27 mouse cellular contexts compared by ENCODE assay signal in the genomic region with DNA sequence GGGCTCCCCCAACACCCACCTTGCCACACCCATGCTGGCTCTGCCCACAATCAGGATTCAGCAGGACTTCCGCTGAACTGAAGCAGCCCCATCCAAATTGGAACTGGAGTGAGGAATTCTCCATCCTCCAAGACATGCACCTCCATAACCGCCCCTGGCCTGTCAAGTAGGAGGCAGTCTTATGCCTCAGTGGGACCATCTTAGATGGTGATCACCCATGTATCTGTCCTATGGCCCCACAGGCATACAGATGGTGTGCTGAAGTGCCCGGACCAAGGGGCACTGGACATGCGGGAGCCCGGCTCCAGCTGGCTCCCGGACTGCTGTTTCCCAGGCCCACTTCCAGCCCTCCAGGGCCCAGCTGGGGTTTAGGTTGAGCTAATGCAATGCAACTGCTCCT. TPM values are rescaled to one million over a fixed set of nuclear protein-coding genes. Genes with fewer than 3 reads are reported as not detected.
DNase-seq lines count a peak whose midpoint lies in the region; ATAC-seq lines count a peak whose summit lies in the region.
"Had no signal": no experiment of that assay in that cellular context is flagged by ENCODE, and none has a peak within 500 bp of the region (broad histone marks: within the 10 kb centered on the region; RNA-seq: fewer than 3 reads in every experiment).

No protein-coding gene starts in this region.

- H3K27ac ChIP-seq in hindbrain, embryonic 13.5 days, result 0 out of 2 replicates have a peak overlapping the region, but pooled peaks have one; percentile 20
- no peak overlapping the region for H3K27ac ChIP-seq in hindbrain, embryonic 10.5 days
- no peak overlapping the region for H3K27ac ChIP-seq in midbrain, embryonic 13.5 days
- no peak overlapping the region for H3K27ac ChIP-seq in midbrain, embryonic 10.5 days (replicated peaks)
- no peak overlapping the region for H3K27ac ChIP-seq in forebrain, embryonic 11.5 days (ENCODE audit: low read depth, low read length)
- H3K27ac ChIP-seq: embryonic facial prominence, embryonic 12.5 days; embryonic facial prominence, embryonic 15.5 days; forebrain, embryonic 12.5 days; forebrain, embryonic 15.5 days; heart, adult 2 months; heart, embryonic 10.5 days; heart, embryonic 13.5 days had no signal

- H3K27me3 ChIP-seq in hindbrain, embryonic 13.5 days, result peaks cover 66% of the 10 kb centered on the region
- H3K27me3 ChIP-seq in hindbrain, embryonic 10.5 days (ENCODE audit: insufficient read depth, poor library complexity, severe bottlenecking), result peaks cover 61% of the 10 kb centered on the region
- no peaks in the 10 kb centered on the region for H3K27me3 ChIP-seq in midbrain, embryonic 13.5 days
- peaks cover 4% of the 10 kb centered on the region; the same call in 1 of the 2 replicates for H3K27me3 ChIP-seq in midbrain, embryonic 10.5 days (ENCODE audit: low read depth, poor library complexity, severe bottlenecking)
- H3K27me3 ChIP-seq in forebrain, embryonic 11.5 days (ENCODE audit: control insufficient read depth, insufficient read depth, low read length), result no peaks in the 10 kb centered on the region
- H3K27me3 ChIP-seq: embryonic facial prominence, embryonic 12.5 days; embryonic facial prominence, embryonic 15.5 days; forebrain, embryonic 12.5 days; forebrain, embryonic 15.5 days; heart, embryonic 13.5 days had no signal

- no peak overlapping the region for H3K9ac ChIP-seq in hindbrain, embryonic 13.5 days
- H3K9ac ChIP-seq in midbrain, embryonic 13.5 days (replicated peaks), result no peak overlapping the region
- H3K9ac ChIP-seq in forebrain, embryonic 11.5 days (ENCODE audit: low read length), result no peak overlapping the region
- H3K9ac ChIP-seq: embryonic facial prominence, embryonic 12.5 days; embryonic facial prominence, embryonic 15.5 days; forebrain, embryonic 12.5 days; forebrain, embryonic 15.5 days; heart, embryonic 13.5 days had no signal

- no peak overlapping the region for H3K4me3 ChIP-seq in hindbrain, embryonic 13.5 days
- no peak overlapping the region for H3K4me3 ChIP-seq in hindbrain, embryonic 10.5 days
- no peak overlapping the region for H3K4me3 ChIP-seq in midbrain, embryonic 13.5 days (replicated peaks)
- H3K4me3 ChIP-seq in midbrain, embryonic 10.5 days, result no peak overlapping the region
- no peak overlapping the region for H3K4me3 ChIP-seq in forebrain, embryonic 11.5 days (ENCODE audit: low read depth, low read length)
- H3K4me3 ChIP-seq: embryonic facial prominence, embryonic 12.5 days; embryonic facial prominence, embryonic 15.5 days; forebrain, embryonic 12.5 days; forebrain, embryonic 15.5 days; heart, adult 2 months; heart, embryonic 10.5 days; heart, embryonic 13.5 days had no signal

- H3K4me1 ChIP-seq in hindbrain, embryonic 13.5 days (replicated peaks), result peaks cover 18% of the 10 kb centered on the region
- 0 out of 2 replicates have a peak, but pooled peaks cover 3% of the 10 kb centered on the region for H3K4me1 ChIP-seq in hindbrain, embryonic 10.5 days (replicated peaks)
- peaks cover 5% of the 10 kb centered on the region; the same call in 1 of the 2 replicates for H3K4me1 ChIP-seq in midbrain, embryonic 13.5 days (replicated peaks)
- no peaks in the 10 kb centered on the region for H3K4me1 ChIP-seq in midbrain, embryonic 10.5 days
- no peaks in the 10 kb centered on the region for H3K4me1 ChIP-seq in forebrain, embryonic 11.5 days (replicated peaks; ENCODE audit: control insufficient read depth, insufficient read depth, low read length)
- H3K4me1 ChIP-seq: embryonic facial prominence, embryonic 12.5 days; embryonic facial prominence, embryonic 15.5 days; forebrain, embryonic 12.5 days; forebrain, embryonic 15.5 days; heart, embryonic 13.5 days had no signal

- H3K4me2 ChIP-seq in hindbrain, embryonic 13.5 days, result no peak overlapping the region
- no peak overlapping the region for H3K4me2 ChIP-seq in midbrain, embryonic 13.5 days (replicated peaks)
- no peak overlapping the region for H3K4me2 ChIP-seq in forebrain, embryonic 11.5 days (ENCODE audit: low read depth, low read length, severe bottlenecking)
- H3K4me2 ChIP-seq: embryonic facial prominence, embryonic 12.5 days; embryonic facial prominence, embryonic 15.5 days; forebrain, embryonic 12.5 days; forebrain, embryonic 15.5 days; heart, embryonic 13.5 days had no signal

- H3K36me3 ChIP-seq in hindbrain, embryonic 13.5 days, result peaks cover 28% of the 10 kb centered on the region
- peaks cover 43% of the 10 kb centered on the region for H3K36me3 ChIP-seq in hindbrain, embryonic 10.5 days
- H3K36me3 ChIP-seq in midbrain, embryonic 13.5 days, result peaks cover 30% of the 10 kb centered on the region
- peaks cover 35% of the 10 kb centered on the region for H3K36me3 ChIP-seq in midbrain, embryonic 10.5 days
- H3K36me3 ChIP-seq in forebrain, embryonic 11.5 days (ENCODE audit: control insufficient read depth, insufficient read depth, low read length), result peaks cover 5% of the 10 kb centered on the region; the same call in 1 of the 2 replicates

- no peak for DNase-seq in hindbrain, embryonic 10.5 days (ENCODE audit: low spot score)
- no peak for DNase-seq in midbrain, embryonic 10.5 days (ENCODE audit: low spot score)
- DNase-seq in 3134 (ENCODE audit: extremely low read depth, insufficient read length, low spot score) (peak; percentile 21), MN1 (ENCODE audit: low spot score) (peak; percentile 52)
- DNase-seq in forebrain, embryonic 11.5 days (ENCODE audit: low spot score), result no peak
- DNase-seq: adrenal gland, adult 2 months; adrenal gland, postnatal 14 days; cerebellum, adult 11 months; cerebellum, adult 9-11 months; gastrocnemius, postnatal 25 days; heart, adult 2 months had no signal

- no peaks in the 10 kb centered on the region for H3K9me3 ChIP-seq in hindbrain, embryonic 13.5 days
- H3K9me3 ChIP-seq in hindbrain, embryonic 10.5 days, result peaks cover 4% of the 10 kb centered on the region; the same call in 1 of the 2 replicates
- no peaks in the 10 kb centered on the region for H3K9me3 ChIP-seq in midbrain, embryonic 13.5 days
- H3K9me3 ChIP-seq in midbrain, embryonic 10.5 days (replicated peaks), result 0 out of 2 replicates have a peak, but pooled peaks cover 3% of the 10 kb centered on the region
- no peaks in the 10 kb centered on the region for H3K9me3 ChIP-seq in forebrain, embryonic 11.5 days (ENCODE audit: control insufficient read depth, low read length)
- H3K9me3 ChIP-seq: embryonic facial prominence, embryonic 12.5 days; embryonic facial prominence, embryonic 15.5 days; forebrain, embryonic 12.5 days; forebrain, embryonic 15.5 days; heart, embryonic 10.5 days; heart, embryonic 13.5 days had no signal

- 69% methylated on average over 6 of the region's 6 CpGs for WGBS in hindbrain, embryonic 13.5 days
- WGBS in hindbrain, embryonic 10.5 days, result 84% methylated on average over 6 of the region's 6 CpGs
- 93% methylated on average over 6 of the region's 6 CpGs for WGBS in midbrain, embryonic 13.5 days
- 89% methylated on average over 6 of the region's 6 CpGs for WGBS in midbrain, embryonic 10.5 days
- 93% methylated on average over 6 of the region's 6 CpGs for WGBS in forebrain, embryonic 11.5 days

- no peak for ATAC-seq in hindbrain, embryonic 13.5 days (ENCODE audit: low FRiP score)
- ATAC-seq in midbrain, embryonic 13.5 days, result 0 out of 2 replicates have a peak, but pooled peaks have one; percentile 24
- no peak for ATAC-seq in forebrain, embryonic 11.5 days (replicated peaks; ENCODE audit: low FRiP score)
- ATAC-seq: CD4-positive, CD25-positive, alpha-beta regulatory T cell, adult 4 months; forebrain, embryonic 15.5 days; intestine, postnatal 0 days; Patski had no signal

RNA-seq across cellular contexts. Expression of a gene that starts 20.6 kb away (rescaled TPM):
- 2.2 and 4.0 TPM in 2 replicates for polyA plus RNA-seq in hindbrain, embryonic 13.5 days (2015; fragmentation: Nextera tagmentation; extraction: Ambion mirVana)
- 3.8 and 8.1 TPM in 2 replicates for polyA plus RNA-seq in hindbrain, embryonic 10.5 days (2016; fragmentation: Nextera tagmentation; extraction: Ambion mirVana)
- polyA plus RNA-seq in midbrain, embryonic 13.5 days (2015; fragmentation: Nextera tagmentation; extraction: Ambion mirVana), result 4.0 and 8.5 TPM in 2 replicates
- 2.0 and 4.3 TPM in 2 replicates for polyA plus RNA-seq in midbrain, embryonic 10.5 days (2016; fragmentation: Nextera tagmentation; extraction: Ambion mirVana)
- polyA plus RNA-seq in forebrain, embryonic 11.5 days (2014; fragmentation: Nextera tagmentation; extraction: Ambion mirVana), result 3.9 and 4.1 TPM in 2 replicates
- polyA plus RNA-seq: adrenal gland, adult 2 months; C2C12; CD4-positive, CD25-positive, alpha-beta regulatory T cell, adult 4 months; cerebellum, adult 2 months; gonadal fat pad, adult 2 months; heart, adult 2 months; heart, embryonic 10.5 days; heart, embryonic 13.5 days; heart, embryonic 16.5 days; intestine, embryonic 14.5 days; intestine, postnatal 0 days; Patski had no signal

RNA-seq across cellular contexts. Expression of a gene that starts 46.8 kb away (rescaled TPM):
- polyA plus RNA-seq in hindbrain, embryonic 13.5 days (2015; fragmentation: Nextera tagmentation; extraction: Ambion mirVana), result 59.2 and 62.7 TPM in 2 replicates
- polyA plus RNA-seq in hindbrain, embryonic 10.5 days (2016; fragmentation: Nextera tagmentation; extraction: Ambion mirVana), result 60.6 and 88.6 TPM in 2 replicates
- 61.5 and 65.3 TPM in 2 replicates for polyA plus RNA-seq in midbrain, embryonic 13.5 days (2015; fragmentation: Nextera tagmentation; extraction: Ambion mirVana)
- polyA plus RNA-seq in midbrain, embryonic 10.5 days (2016; fragmentation: Nextera tagmentation; extraction: Ambion mirVana), result 86.8 and 95.7 TPM in 2 replicates
- polyA plus RNA-seq in forebrain, embryonic 11.5 days (2014; fragmentation: Nextera tagmentation; extraction: Ambion mirVana), result 102 and 106 TPM in 2 replicates

RNA-seq across cellular contexts. Expression of a gene that starts 51.3 kb away (rescaled TPM):
- polyA plus RNA-seq in hindbrain, embryonic 13.5 days (2015; fragmentation: Nextera tagmentation; extraction: Ambion mirVana), result 41.3 and 43.4 TPM in 2 replicates
- polyA plus RNA-seq in hindbrain, embryonic 10.5 days (2016; fragmentation: Nextera tagmentation; extraction: Ambion mirVana), result 77.9 and 102 TPM in 2 replicates
- 45.7 and 49.1 TPM in 2 replicates for polyA plus RNA-seq in midbrain, embryonic 13.5 days (2015; fragmentation: Nextera tagmentation; extraction: Ambion mirVana)
- 97.4 and 106 TPM in 2 replicates for polyA plus RNA-seq in midbrain, embryonic 10.5 days (2016; fragmentation: Nextera tagmentation; extraction: Ambion mirVana)
- 72.2 and 76.0 TPM in 2 replicates for polyA plus RNA-seq in forebrain, embryonic 11.5 days (2014; fragmentation: Nextera tagmentation; extraction: Ambion mirVana)

Comparison
In these comparisons a context has a peak if more than half of its experiments do, and no peak if none do; other contexts are left out.
1. DNase-seq: peak in 3134 (single experiment) and MN1 (single experiment); none in hindbrain, embryonic 10.5 days (single experiment), midbrain, embryonic 10.5 days (single experiment) and forebrain, embryonic 11.5 days (single experiment).